Mouse (Mus musculus) cortical plate, adult 2 months (tissue): ENCODE data around the gene Avpr1b.

Experiments
- CTCF ChIP-seq: fragments of 200-500 bp; IDR thresholded peaks from 2 replicates; pipeline ENCODE4 v1.5.1; 2011; ENCODE audit warnings: mild to moderate bottlenecking, control low read depth, low read length; ENCODE audit not compliant: insufficient read depth; ENCODE audit errors: extremely low read depth
- POLR2A ChIP-seq: fragments of 200-500 bp; IDR thresholded peaks from 2 replicates; pipeline ENCODE4 v1.6.1; 2011; ENCODE audit warnings: mild to moderate bottlenecking, low read length, control low read depth; ENCODE audit not compliant: insufficient read depth; ENCODE audit errors: extremely low read depth

DNA sequence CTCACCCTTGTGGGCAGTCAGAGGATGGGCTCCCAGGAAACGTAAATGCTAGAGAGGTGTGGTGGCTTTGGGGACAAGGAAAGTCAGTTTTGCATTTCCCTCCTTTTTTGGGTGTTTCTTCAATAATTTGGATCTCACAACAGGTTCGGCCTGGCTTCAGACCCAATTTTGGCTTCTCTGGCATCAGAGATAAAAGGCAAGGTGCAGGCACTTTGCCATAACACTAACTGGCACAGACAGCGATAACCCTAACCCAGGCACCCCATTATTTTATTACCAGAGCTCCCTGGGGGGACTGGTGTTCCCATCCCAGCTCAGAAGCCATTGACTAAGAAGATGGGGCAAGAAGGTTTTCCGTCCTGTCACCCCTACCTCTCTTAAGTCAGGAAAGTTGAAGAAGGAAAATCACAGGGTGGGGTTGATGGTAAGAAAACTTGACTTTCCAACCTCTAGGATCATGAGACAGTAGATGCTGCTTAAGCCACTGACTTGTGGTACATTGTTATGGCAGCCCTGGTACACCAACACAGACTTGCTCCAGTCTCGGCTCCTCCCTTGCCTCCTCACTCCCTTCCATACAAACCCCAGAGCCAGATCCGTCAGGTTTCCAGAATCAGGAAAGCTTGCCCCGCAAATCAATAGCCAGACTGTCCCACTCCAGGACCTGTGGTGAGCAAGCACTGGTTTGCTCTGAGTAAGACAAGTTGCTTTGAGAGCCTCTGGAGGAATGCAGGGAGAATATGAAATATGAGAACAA lies 61.9 kb downstream of the Avpr1b start:
- TF ChIP-seq CTCF = no peak
- TF ChIP-seq POLR2A = no peak
